Mouse (Mus musculus): Measurements from ENCODE around the gene St13.

The St13 gene

GRCm38 (mm10) chr15:81319462-81319861, 80.4 kb downstream of the St13 start:
- DNase-seq (ENCODE audit: low spot score), result no peak

DNA sequence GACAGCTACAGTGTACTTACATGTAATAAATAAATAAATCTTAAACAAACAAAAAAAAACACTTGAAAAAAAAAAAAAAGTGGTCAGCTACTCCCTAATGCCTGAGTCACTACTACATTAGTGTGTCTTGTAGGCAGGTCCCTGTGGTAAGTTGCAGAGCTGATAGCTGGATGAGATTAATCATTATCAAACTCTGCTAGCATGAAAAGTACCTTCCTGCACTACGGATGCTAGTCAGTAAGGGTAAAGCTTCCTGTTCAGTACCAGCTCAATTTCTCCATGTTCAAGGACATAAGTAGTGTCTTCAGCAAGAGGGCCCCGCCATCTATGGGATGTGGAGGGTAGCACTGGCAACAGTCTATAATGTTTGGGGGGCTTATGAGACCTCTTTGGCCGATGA, 85.9 kb downstream of the St13 start:
- no peak for DNase-seq (ENCODE audit: low spot score)
